Mouse (Mus musculus): ENCODE measurements at regions not wholly inside any gene's neighbourhood (a gene's known extent, or its start where the extent isn't known, plus 50 kb on each side); places are given as distances from the start of the nearest gene placed in this dataset.
"Not testable (repeated sequence)": the region's sequence is repeated elsewhere in the genome, so short reads cannot be mapped to it uniquely, and the experiment has no call there.

DNA sequence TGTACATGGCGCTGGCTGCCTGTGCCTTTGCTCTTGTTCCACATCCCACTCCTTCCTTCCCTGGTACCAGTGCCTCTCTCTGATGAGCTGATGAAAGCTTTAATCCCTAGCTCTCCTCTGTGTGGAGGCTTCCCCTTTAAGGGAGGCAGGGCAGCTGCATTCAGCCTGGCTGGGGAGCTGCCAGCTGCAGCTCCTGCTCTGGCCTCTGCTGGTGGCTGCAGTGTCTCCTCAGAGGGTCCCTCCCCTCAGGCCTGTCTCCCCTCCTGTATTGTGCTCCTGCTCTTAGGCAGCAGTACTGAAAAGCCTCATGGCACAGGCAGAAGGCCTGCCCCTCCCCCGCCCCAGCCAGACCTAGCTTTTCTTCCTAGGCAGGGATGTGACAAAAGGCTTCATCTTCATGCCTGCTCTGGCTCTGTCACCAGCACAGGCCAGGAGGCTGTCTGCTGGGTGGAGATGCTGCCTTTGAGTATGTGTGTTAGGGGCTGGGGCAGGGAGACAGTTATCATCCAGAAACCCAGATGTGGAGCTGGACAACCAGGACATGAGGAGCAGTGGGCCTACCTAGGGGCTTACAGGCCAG, 97.7 kb upstream of the Zcchc13 start:
- H3K9ac ChIP-seq, H3K36me3 ChIP-seq, H3K27me3 ChIP-seq, H3K4me3 ChIP-seq, H3K4me1 ChIP-seq, H3K4me2 ChIP-seq, H3K9me3 ChIP-seq: not testable (repeated sequence)
- peak; percentile 63 for ATAC-seq (ENCODE audit: insufficient number of reproducible peaks, low FRiP score, low TSS enrichment, low read depth)
- H3K27ac ChIP-seq, result peak overlapping the region; percentile 43; the same call in 1 of the 2 replicates
- WGBS, result 36% methylated on average over 2 of the region's 2 CpGs

DNA sequence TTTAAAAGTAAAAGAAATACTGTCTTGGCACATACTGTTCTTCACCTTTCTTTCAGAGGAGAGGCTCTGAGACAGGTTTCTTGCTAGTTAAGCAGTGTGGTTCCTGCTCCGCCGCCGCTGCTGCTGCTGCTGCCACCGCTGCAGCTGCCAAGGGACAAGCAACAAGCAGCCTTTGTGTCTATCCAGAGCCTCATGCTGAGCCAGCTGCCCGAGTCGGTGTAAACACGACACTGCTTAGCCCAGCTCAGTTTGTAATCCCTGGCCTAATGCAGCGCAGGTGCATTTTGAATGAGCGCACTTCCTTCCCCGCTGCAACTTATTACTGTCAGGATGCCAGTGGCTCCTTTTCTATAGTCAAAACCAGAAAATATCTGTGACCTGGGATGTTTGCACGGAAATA, 97.1 kb upstream of the Zcchc13 start:
- 14% methylated on average over 11 of the region's 11 CpGs for WGBS
- Histone ChIP-seq H3K4me2 (no peak overlapping the region), H3K9ac (no peak overlapping the region), H3K27me3 (no peaks in the 10 kb centered on the region), H3K27ac (peak overlapping the region; percentile 43), H3K9me3 (no peaks in the 10 kb centered on the region), H3K36me3 (no peaks in the 10 kb centered on the region), H3K4me3 (no peak overlapping the region), H3K4me1 (0 out of 2 replicates have a peak, but pooled peaks cover 6% of the 10 kb centered on the region)
- 0 out of 2 replicates have a peak, but pooled peaks have one; percentile 55 for ATAC-seq (ENCODE audit: insufficient number of reproducible peaks, low FRiP score, low TSS enrichment, low read depth)

DNA sequence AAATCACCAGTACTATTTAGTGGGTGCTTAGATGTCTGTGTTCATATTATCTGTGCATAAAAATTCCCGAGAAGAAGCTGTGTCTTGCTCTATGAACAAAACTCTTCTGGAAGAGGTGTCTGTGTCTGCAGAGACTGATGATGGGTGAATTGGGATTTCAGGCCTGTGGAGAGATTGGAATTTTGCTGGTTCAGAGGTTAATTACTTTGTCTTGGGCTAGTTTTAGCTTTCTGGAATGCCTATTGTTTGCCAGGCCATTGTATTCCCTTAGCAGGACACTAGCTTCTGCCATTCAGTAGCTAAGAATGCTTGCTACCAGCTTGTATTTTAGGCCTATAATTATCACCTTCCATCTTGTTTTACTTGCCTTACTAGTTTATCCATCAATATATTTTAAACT, 96.6 kb upstream of the Zcchc13 start:
- no peaks in the 10 kb centered on the region for H3K9me3 ChIP-seq
- no peaks in the 10 kb centered on the region for H3K36me3 ChIP-seq
- H3K9ac ChIP-seq, result no peak overlapping the region
- H3K4me1 ChIP-seq, result 0 out of 2 replicates have a peak, but pooled peaks cover 6% of the 10 kb centered on the region
- 31% methylated on average over 1 of the region's 1 CpGs for WGBS
- H3K27ac ChIP-seq, result no peak overlapping the region
- no peaks in the 10 kb centered on the region for H3K27me3 ChIP-seq
- no peak overlapping the region for H3K4me3 ChIP-seq
- H3K4me2 ChIP-seq, result no peak overlapping the region
- no peak for ATAC-seq (ENCODE audit: insufficient number of reproducible peaks, low FRiP score, low TSS enrichment, low read depth)

DNA sequence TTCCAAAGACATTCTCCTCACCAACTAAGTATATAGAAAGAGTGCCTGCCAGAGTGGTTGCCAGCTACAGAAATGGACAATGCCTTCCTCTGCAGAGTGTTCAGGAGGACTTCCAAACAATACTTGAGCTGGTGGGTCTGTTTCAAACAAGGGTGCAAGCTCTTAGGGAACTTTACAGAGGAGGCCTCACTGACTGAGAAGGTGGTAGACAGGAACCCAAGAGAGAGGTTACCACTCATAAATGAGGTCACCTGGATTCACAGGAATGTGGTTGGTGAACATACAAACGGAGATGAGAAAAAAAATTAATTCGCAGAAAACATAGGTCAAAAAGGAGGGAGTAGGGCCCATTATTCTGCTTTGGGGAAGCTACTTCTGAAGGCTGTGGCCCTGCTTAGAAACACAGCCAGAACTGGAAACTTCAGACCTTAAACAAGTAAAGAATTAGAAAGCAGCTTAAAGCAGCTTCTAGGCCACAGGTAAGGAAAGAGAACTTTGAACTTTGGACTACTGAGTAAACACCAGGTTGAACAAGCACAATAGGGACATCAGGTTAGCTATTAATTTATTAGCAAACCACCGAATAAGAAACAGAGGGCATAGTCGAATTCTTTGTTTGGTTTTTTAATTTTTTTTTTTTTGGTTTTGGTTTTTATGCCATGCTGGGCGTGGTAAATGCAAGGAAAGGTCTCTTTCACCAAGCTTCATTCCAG, 83.7 kb upstream of the Zcchc13 start:
- peaks cover 9% of the 10 kb centered on the region; the same call in 1 of the 2 replicates for H3K4me1 ChIP-seq
- H3K9me3 ChIP-seq, result no peaks in the 10 kb centered on the region
- 83% methylated on average over 5 of the region's 5 CpGs for WGBS
- no peaks in the 10 kb centered on the region for H3K27me3 ChIP-seq
- no peak for ATAC-seq (ENCODE audit: insufficient number of reproducible peaks, low FRiP score, low TSS enrichment, low read depth)
- no peak overlapping the region for H3K4me2 ChIP-seq
- no peak overlapping the region for H3K4me3 ChIP-seq
- H3K36me3 ChIP-seq, result no peaks in the 10 kb centered on the region
- H3K9ac ChIP-seq, result no peak overlapping the region
- H3K27ac ChIP-seq, result no peak overlapping the region

DNA sequence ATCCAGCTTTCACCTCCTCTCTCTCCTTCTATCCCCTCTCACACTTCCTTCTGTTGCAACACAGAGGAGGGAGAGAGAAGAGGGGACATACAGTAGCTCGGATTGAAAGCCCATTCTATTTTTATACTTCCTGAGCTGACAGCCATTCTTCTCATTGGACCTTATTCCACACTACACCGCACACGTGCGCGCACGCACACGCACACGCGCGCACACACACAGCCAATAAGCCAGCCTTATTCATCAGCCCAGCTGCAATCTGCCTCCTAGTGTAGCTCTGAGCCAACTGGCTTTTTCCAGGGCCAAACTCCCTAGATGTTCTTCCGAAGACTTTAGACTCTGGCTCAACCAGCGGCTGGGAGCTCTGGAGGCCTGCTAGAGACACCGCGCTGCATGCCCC, 79.1 kb upstream of the Zcchc13 start:
- ATAC-seq (ENCODE audit: insufficient number of reproducible peaks, low FRiP score, low TSS enrichment, low read depth), result 0 out of 2 replicates have a peak, but pooled peaks have one; percentile 65

GRCm38 (mm10) chrX:103553196-103553595, 77.2 kb upstream of the Zcchc13 start:
- Histone ChIP-seq H3K4me1 (peaks cover 9% of the 10 kb centered on the region; the same call in 1 of the 2 replicates), H3K4me2 (no peak overlapping the region), H3K36me3 (no peaks in the 10 kb centered on the region), H3K9ac (no peak overlapping the region), H3K27me3 (no peaks in the 10 kb centered on the region), H3K4me3 (no peak overlapping the region), H3K9me3 (no peaks in the 10 kb centered on the region), H3K27ac (no peak overlapping the region)
- ATAC-seq (ENCODE audit: insufficient number of reproducible peaks, low FRiP score, low TSS enrichment, low read depth), result no peak
- 98% methylated on average over 3 of the region's 3 CpGs for WGBS

More for the DNA sequence above, 79.1 kb upstream of the Zcchc13 start:
- no peaks in the 10 kb centered on the region for H3K9me3 ChIP-seq
- peaks cover 9% of the 10 kb centered on the region; the same call in 1 of the 2 replicates for H3K4me1 ChIP-seq
- peak overlapping the region; percentile 60 for H3K27ac ChIP-seq
- H3K27me3 ChIP-seq, result no peaks in the 10 kb centered on the region
- no peak overlapping the region for H3K4me2 ChIP-seq
- H3K9ac ChIP-seq, result no peak overlapping the region
- 67% methylated on average over 14 of the region's 14 CpGs for WGBS
- H3K36me3 ChIP-seq, result no peaks in the 10 kb centered on the region
- no peak overlapping the region for H3K4me3 ChIP-seq

DNA sequence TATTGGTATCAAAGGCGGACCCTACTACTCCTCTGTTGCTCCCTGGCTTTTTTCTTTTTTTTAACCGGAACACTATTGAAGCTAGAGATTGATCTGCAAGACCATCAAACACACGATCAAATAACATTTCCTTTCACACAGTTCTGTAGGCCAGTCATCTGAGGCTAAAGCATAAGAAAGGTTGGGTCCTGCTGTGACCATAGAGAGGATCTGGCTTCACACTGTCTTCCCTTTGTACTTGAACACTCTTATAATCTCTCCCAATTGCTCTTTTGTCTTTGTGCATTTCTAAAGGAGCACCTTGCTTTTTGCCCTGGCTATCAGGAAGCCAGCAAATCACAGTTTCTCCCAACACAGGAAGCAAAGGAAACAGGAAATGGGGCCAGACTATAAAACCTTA, 76.8 kb upstream of the Zcchc13 start:
- H3K4me3 ChIP-seq, result no peak overlapping the region
- H3K36me3 ChIP-seq, result no peaks in the 10 kb centered on the region
- no peak overlapping the region for H3K27ac ChIP-seq
- H3K9ac ChIP-seq, result no peak overlapping the region
- peaks cover 9% of the 10 kb centered on the region; the same call in 1 of the 2 replicates for H3K4me1 ChIP-seq
- no peak overlapping the region for H3K4me2 ChIP-seq
- no peaks in the 10 kb centered on the region for H3K9me3 ChIP-seq
- no peaks in the 10 kb centered on the region for H3K27me3 ChIP-seq
- ATAC-seq (ENCODE audit: insufficient number of reproducible peaks, low FRiP score, low TSS enrichment, low read depth), result no peak
- 90% methylated on average over 3 of the region's 3 CpGs for WGBS

DNA sequence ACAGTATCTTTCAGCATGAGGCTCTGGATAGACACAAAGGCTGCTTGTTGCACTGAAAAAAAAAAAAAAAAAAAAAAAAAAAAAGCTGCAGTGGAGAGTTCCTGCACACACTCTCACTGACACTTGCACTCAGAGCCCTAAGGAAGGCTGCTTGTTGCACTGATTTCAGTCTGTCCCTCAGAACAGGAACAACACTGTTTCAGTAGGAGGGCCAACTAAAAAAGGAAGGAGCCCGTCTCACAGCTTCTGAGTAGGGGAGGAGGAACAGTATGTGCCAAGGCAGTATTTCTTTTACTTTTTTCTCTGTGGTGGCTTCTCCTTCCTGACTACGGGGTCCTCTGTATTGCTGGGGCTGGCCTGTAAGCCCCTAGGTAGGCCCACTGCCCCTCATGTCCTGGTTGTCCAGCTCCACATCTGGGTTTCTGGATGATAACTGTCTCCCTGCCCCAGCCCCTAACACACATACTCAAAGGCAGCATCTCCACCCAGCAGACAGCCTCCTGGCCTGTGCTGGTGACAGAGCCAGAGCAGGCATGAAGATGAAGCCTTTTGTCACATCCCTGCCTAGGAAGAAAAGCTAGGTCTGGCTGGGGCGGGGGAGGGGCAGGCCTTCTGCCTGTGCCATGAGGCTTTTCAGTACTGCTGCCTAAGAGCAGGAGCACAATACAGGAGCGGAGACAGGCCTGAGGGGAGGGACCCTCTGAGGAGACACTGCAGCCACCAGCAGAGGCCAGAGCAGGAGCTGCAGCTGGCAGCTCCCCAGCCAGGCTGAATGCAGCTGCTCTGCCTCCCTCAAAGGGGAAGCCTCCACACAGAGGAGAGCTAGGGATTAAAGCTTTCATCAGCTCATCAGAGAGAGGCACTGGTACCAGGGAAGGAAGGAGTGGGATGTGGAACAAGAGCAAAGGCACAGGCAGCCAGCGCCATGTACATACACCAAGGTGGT, 75.1 kb upstream of the Zcchc13 start:
- not testable (repeated sequence) for H3K9me3 ChIP-seq, H3K27me3 ChIP-seq, H3K9ac ChIP-seq, H3K27ac ChIP-seq, H3K36me3 ChIP-seq, H3K4me2 ChIP-seq, H3K4me1 ChIP-seq, H3K4me3 ChIP-seq
- peak; percentile 67; the same call in 1 of the 2 replicates for ATAC-seq (ENCODE audit: insufficient number of reproducible peaks, low FRiP score, low TSS enrichment, low read depth)
- WGBS, result 42% methylated on average over 4 of the region's 5 CpGs

- Histone ChIP-seq H3K9me3 (no peaks in the 10 kb centered on the region), H3K36me3 (no peaks in the 10 kb centered on the region), H3K4me1 (peaks cover 4% of the 10 kb centered on the region; the same call in 1 of the 2 replicates), H3K27me3 (no peaks in the 10 kb centered on the region), H3K27ac (no peak overlapping the region), H3K9ac (no peak overlapping the region), H3K4me3 (no peak overlapping the region), H3K4me2 (no peak overlapping the region)
- ATAC-seq (ENCODE audit: insufficient number of reproducible peaks, low FRiP score, low TSS enrichment, low read depth), result no peak
- WGBS, result 72% methylated on average over 4 of the region's 4 CpGs
Measured at GRCm38 (mm10) chrX:103556046-103556445, 74.3 kb upstream of the Zcchc13 start.

GRCm38 (mm10) chrX:103556681-103557490, 73.5 kb upstream of the Zcchc13 start:
- no peak overlapping the region for H3K9ac ChIP-seq
- H3K27me3 ChIP-seq, result no peaks in the 10 kb centered on the region
- no peaks in the 10 kb centered on the region; the same call in 1 of the 2 replicates for H3K36me3 ChIP-seq
- H3K4me2 ChIP-seq, result no peak overlapping the region
- no peak for ATAC-seq (ENCODE audit: insufficient number of reproducible peaks, low FRiP score, low TSS enrichment, low read depth)
- H3K9me3 ChIP-seq, result no peaks in the 10 kb centered on the region
- no peak overlapping the region for H3K4me3 ChIP-seq
- no peak overlapping the region for H3K27ac ChIP-seq
- 64% methylated on average over 7 of the region's 7 CpGs for WGBS
- H3K4me1 ChIP-seq, result no peaks in the 10 kb centered on the region

- no peak overlapping the region for H3K27ac ChIP-seq
- H3K36me3 ChIP-seq, result no peaks in the 10 kb centered on the region; the same call in 1 of the 2 replicates
- H3K4me3 ChIP-seq, result no peak overlapping the region
- H3K4me1 ChIP-seq, result no peaks in the 10 kb centered on the region
- no peak for ATAC-seq (ENCODE audit: insufficient number of reproducible peaks, low FRiP score, low TSS enrichment, low read depth)
- no peaks in the 10 kb centered on the region for H3K9me3 ChIP-seq
- no peak overlapping the region for H3K4me2 ChIP-seq
- H3K27me3 ChIP-seq, result no peaks in the 10 kb centered on the region
- no peak overlapping the region for H3K9ac ChIP-seq
- whole genome bisulfite sequencing, result 89% methylated on average over 4 of the region's 4 CpGs
Measured at GRCm38 (mm10) chrX:103557496-103557895, 72.9 kb upstream of the Zcchc13 start.

Data from limb, embryonic 15.5 days (tissue).